Comparison of ENCODE assay signal across 25 mouse cellular contexts in the genomic region with DNA sequence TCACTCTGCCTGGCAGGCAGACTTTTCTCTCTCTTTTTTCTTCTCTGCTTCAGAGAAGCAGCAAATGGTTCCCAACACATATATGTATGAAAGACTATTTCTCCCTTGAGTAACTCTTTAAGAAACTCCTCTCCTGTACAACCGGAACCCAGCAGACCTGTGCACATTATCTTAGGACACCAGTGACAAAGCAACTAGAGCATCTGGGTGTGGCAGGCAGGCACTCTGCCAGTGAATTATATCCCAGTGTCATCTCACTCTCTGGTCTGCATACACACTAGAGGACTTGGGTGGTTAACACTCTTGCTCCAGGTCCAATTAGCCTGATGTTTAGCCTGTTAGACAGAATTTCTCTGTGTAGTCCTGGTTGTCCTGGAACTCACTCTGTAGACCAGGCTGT. TPM values are rescaled to one million over a fixed set of nuclear protein-coding genes. Genes with fewer than 3 reads are reported as not detected.
DNase-seq lines count a peak whose midpoint lies in the region; ATAC-seq and TF ChIP-seq lines count a peak whose summit lies in the region.
"Had no signal": no experiment of that assay in that cellular context is flagged by ENCODE, and none has a peak within 500 bp of the region (broad histone marks: within the 10 kb centered on the region; RNA-seq: fewer than 3 reads in every experiment).

No protein-coding gene starts in this region.

- no peaks in the 10 kb centered on the region for H3K36me3 ChIP-seq in liver, embryonic 13.5 days
- H3K36me3 ChIP-seq in MEL (ENCODE audit: control insufficient read depth in 1 of 2, insufficient read depth in 2 of 2, low read length in 2 of 2) = peaks cover 0 to 28% of the 10 kb centered on the region in 2 experiments; a peak in 2 of 4 replicates
- H3K36me3 ChIP-seq: embryonic facial prominence, embryonic 12.5 days; embryonic facial prominence, embryonic 15.5 days; forebrain, embryonic 10.5 days; G1E; hindbrain, embryonic 12.5 days; hindbrain, embryonic 15.5 days had no signal

- no peak for DNase-seq in liver, embryonic 13.5 days
- DNase-seq in liver = no peak
- DNase-seq in MEL (ENCODE audit: low read depth, low spot score) = peak; percentile 88
- no peak for DNase-seq in cerebellum, postnatal 36 days
- DNase-seq: adrenal gland, postnatal 25 days; cerebellum, adult 18-20 months; cerebellum, adult 9-10 months; cerebellum, postnatal 14 days; forebrain, postnatal 0 days; gastrocnemius, adult 2 months; gastrocnemius, postnatal 14 days; heart, adult 11 months had no signal

- no peak for TF ChIP-seq POLR2A in MEL (IDR thresholded peaks at IDR 0.05; ENCODE audit: control insufficient read depth in 1 of 2, insufficient read depth in 1 of 2, low read depth in 1 of 2, low read length in 2 of 2, poor library complexity in 1 of 2)

- H3K9me3 ChIP-seq in liver, embryonic 13.5 days (replicated peaks) = no peaks in the 10 kb centered on the region
- no peaks in the 10 kb centered on the region for H3K9me3 ChIP-seq in MEL (replicated peaks; ENCODE audit: insufficient read depth, low read length)
- H3K9me3 ChIP-seq: embryonic facial prominence, embryonic 12.5 days; embryonic facial prominence, embryonic 15.5 days; forebrain, embryonic 10.5 days; hindbrain, embryonic 12.5 days; hindbrain, embryonic 15.5 days had no signal

- H3K4me2 ChIP-seq in liver, embryonic 13.5 days = no peak overlapping the region
- H3K4me2 ChIP-seq: embryonic facial prominence, embryonic 12.5 days; embryonic facial prominence, embryonic 15.5 days; heart, embryonic 11.5 days; hindbrain, embryonic 12.5 days; hindbrain, embryonic 15.5 days had no signal

- TF ChIP-seq EP300 in MEL (IDR thresholded peaks at IDR 0.05; ENCODE audit: low read depth in 1 of 2, low read length in 2 of 2) = peak; percentile 65 to 77; a peak in 3 of 4 replicates

- peak; percentile 63; the same call in 1 of the 2 replicates for ATAC-seq in liver, embryonic 13.5 days (ENCODE audit: low read depth)
- ATAC-seq in erythroid progenitor cell, adult 5-6 weeks (replicated peaks; ENCODE audit: low FRiP score, poor library complexity, severe bottlenecking) = peak; percentile 84
- no peak for ATAC-seq in monocyte, adult 5-6 weeks (replicated peaks; ENCODE audit: insufficient number of reproducible peaks, low FRiP score, low TSS enrichment, poor library complexity, severe bottlenecking)
- ATAC-seq: activated CD4-positive, CD25-positive, alpha-beta regulatory T cell, adult 4 months; forebrain, embryonic 14.5 days; forebrain, postnatal 0 days had no signal

- H3K9ac ChIP-seq in liver, embryonic 13.5 days = no peak overlapping the region
- no peak overlapping the region for H3K9ac ChIP-seq in MEL (ENCODE audit: control insufficient read depth, low read depth, low read length, poor library complexity, severe bottlenecking)
- H3K9ac ChIP-seq: embryonic facial prominence, embryonic 12.5 days; embryonic facial prominence, embryonic 15.5 days; forebrain, postnatal 0 days; hindbrain, embryonic 12.5 days; hindbrain, embryonic 15.5 days had no signal

- TF ChIP-seq RAD21 in MEL (IDR thresholded peaks at IDR 0.05; ENCODE audit: low read depth, low read length) = no peak

- no peak overlapping the region for H3K27ac ChIP-seq in liver, embryonic 13.5 days
- peak overlapping the region; percentile 71 for H3K27ac ChIP-seq in MEL (ENCODE audit: control insufficient read depth, low read depth, low read length)
- H3K27ac ChIP-seq: embryonic facial prominence, embryonic 12.5 days; embryonic facial prominence, embryonic 15.5 days; forebrain, embryonic 10.5 days; gastrocnemius, adult 2 months; hindbrain, embryonic 12.5 days; hindbrain, embryonic 15.5 days had no signal

- whole genome bisulfite sequencing in liver, embryonic 13.5 days (ENCODE audit: insufficient replicate concordance) = 17% methylated on average over 1 of the region's 1 CpGs

- no peak for TF ChIP-seq CTCF in MEL (IDR thresholded peaks at IDR 0.05 in 2 of 3, conservative IDR thresholded peaks at IDR 0.05 in 1 of 3; ENCODE audit: control insufficient read depth in 1 of 3, insufficient read depth in 1 of 3, low read depth in 2 of 3, low read length in 3 of 3, poor library complexity in 1 of 3, severe bottlenecking in 1 of 3)

- H3K79me2 ChIP-seq in MEL (ENCODE audit: control insufficient read depth, insufficient read depth, low read length, poor library complexity) = no peaks in the 10 kb centered on the region

- peaks cover 9% of the 10 kb centered on the region for H3K4me1 ChIP-seq in liver, embryonic 13.5 days (replicated peaks)
- peaks cover 8 to 27% of the 10 kb centered on the region in 2 experiments for H3K4me1 ChIP-seq in MEL (ENCODE audit: control insufficient read depth in 1 of 2, insufficient read depth in 2 of 2, low read length in 2 of 2)
- H3K4me1 ChIP-seq: embryonic facial prominence, embryonic 12.5 days; embryonic facial prominence, embryonic 15.5 days; forebrain, embryonic 10.5 days; hindbrain, embryonic 12.5 days; hindbrain, embryonic 15.5 days had no signal

- H3K27me3 ChIP-seq in liver, embryonic 13.5 days = peaks cover 3% of the 10 kb centered on the region
- H3K27me3 ChIP-seq in MEL (ENCODE audit: control insufficient read depth in 1 of 2, insufficient read depth in 2 of 2, low read length in 2 of 2) = no peaks in the 10 kb centered on the region
- H3K27me3 ChIP-seq: CH12.LX; embryonic facial prominence, embryonic 12.5 days; embryonic facial prominence, embryonic 15.5 days; hindbrain, embryonic 12.5 days; hindbrain, embryonic 15.5 days had no signal

- H3K4me3 ChIP-seq in liver, embryonic 13.5 days (replicated peaks) = no peak overlapping the region
- no peak overlapping the region for H3K4me3 ChIP-seq in MEL (ENCODE audit: control insufficient read depth in 1 of 2, insufficient read depth in 1 of 2, low read depth in 2 of 2, low read length in 2 of 2)
- H3K4me3 ChIP-seq: embryonic facial prominence, embryonic 12.5 days; embryonic facial prominence, embryonic 15.5 days; erythroblast, embryonic 14.5 days; forebrain, embryonic 10.5 days; gastrocnemius, adult 2 months; hindbrain, embryonic 12.5 days; hindbrain, embryonic 15.5 days had no signal

TF ChIP-seq in MEL, 35 proteins besides CTCF, POLR2A, EP300 and RAD21 (continues in another document):
- no peak for TF ChIP-seq USF1 (IDR thresholded peaks at IDR 0.05; ENCODE audit: low read depth, low read length)
- no peak for TF ChIP-seq USF2 (IDR thresholded peaks at IDR 0.05; ENCODE audit: borderline replicate concordance in 1 of 2, insufficient read depth in 1 of 2, low read depth in 1 of 2, low read length in 2 of 2)
- no peak for TF ChIP-seq ZKSCAN1 (IDR thresholded peaks at IDR 0.05; ENCODE audit: low read depth, low read length)
- TF ChIP-seq NELFE (IDR thresholded peaks at IDR 0.05; ENCODE audit: low read depth, low read length) = no peak
- no peak for TF ChIP-seq TBP (IDR thresholded peaks at IDR 0.05; ENCODE audit: low read depth, low read length)
- no peak for TF ChIP-seq MAFK (IDR thresholded peaks at IDR 0.05; ENCODE audit: borderline replicate concordance, low read depth, low read length)
- TF ChIP-seq SMC3 (IDR thresholded peaks at IDR 0.05; ENCODE audit: low read depth, low read length) = no peak
- no peak for TF ChIP-seq MAZ (IDR thresholded peaks at IDR 0.05; ENCODE audit: low read depth, low read length)
- no peak for TF ChIP-seq BHLHE40 (IDR thresholded peaks at IDR 0.05; ENCODE audit: borderline replicate concordance, low read depth, low read length)
- TF ChIP-seq GATA1 (IDR thresholded peaks at IDR 0.05; ENCODE audit: low read depth, low read length) = peak; percentile 78
- TF ChIP-seq RCOR1 (IDR thresholded peaks at IDR 0.05; ENCODE audit: low read depth, low read length) = peak; percentile 72
- no peak for TF ChIP-seq E2F4 (IDR thresholded peaks at IDR 0.05; ENCODE audit: borderline replicate concordance, low read depth, low read length)
- no peak for TF ChIP-seq CHD2 (IDR thresholded peaks at IDR 0.05; ENCODE audit: low read length)

RNA-seq across cellular contexts. Expression of a gene that starts 9.6 kb away (rescaled TPM):
- 25.0 and 33.9 TPM in 2 replicates for polyA plus RNA-seq in liver, embryonic 13.5 days (2015; fragmentation: Nextera tagmentation; extraction: Ambion mirVana)
- 139 and 145 TPM in 2 replicates for total RNA-seq in MEL (2012; rRNA removed)
- 100 to 1,000 TPM; 111 to 172 TPM for polyA plus RNA-seq in MEL (2012; ENCODE audit: insufficient read depth in 1 of 2, insufficient read length in 2 of 2, low read depth in 1 of 2, low replicate concordance in 2 of 2, missing spikeins in 1 of 2)
- total RNA-seq in erythroid progenitor cell, adult 5-6 weeks (2015; ENCODE audit: low replicate concordance) = 29.9 and 34.0 TPM in 2 replicates
- total RNA-seq in erythroid progenitor cell, adult 5-6 weeks (2017; ENCODE audit: low replicate concordance) = 45.9 and 69.8 TPM in 2 replicates
- 130 to 147 TPM (median 136 TPM) in 3 replicates for total RNA-seq in monocyte, adult 5-6 weeks (2017)

RNA-seq across cellular contexts. Expression of a gene that starts 21.8 kb away (rescaled TPM):
- 35.4 and 45.7 TPM in 2 replicates for polyA plus RNA-seq in liver, embryonic 13.5 days (2015; fragmentation: Nextera tagmentation; extraction: Ambion mirVana)
- total RNA-seq in MEL (2012; rRNA removed) = 80.6 and 86.9 TPM in 2 replicates
- 10 to 100 TPM in 1 of 2 experiments, not detected in 1; 45.9 TPM for polyA plus RNA-seq in MEL (2012; ENCODE audit: insufficient read depth in 1 of 2, insufficient read length in 2 of 2, low read depth in 1 of 2, low replicate concordance in 2 of 2, missing spikeins in 1 of 2)
- total RNA-seq in erythroid progenitor cell, adult 5-6 weeks (2015; ENCODE audit: low replicate concordance) = 42.2 and 76.3 TPM in 2 replicates
- 49.9 and 76.2 TPM in 2 replicates for total RNA-seq in erythroid progenitor cell, adult 5-6 weeks (2017; ENCODE audit: low replicate concordance)
- total RNA-seq in monocyte, adult 5-6 weeks (2017) = 27.4 to 52.0 TPM (median 38.2 TPM) in 3 replicates

RNA-seq across cellular contexts. Expression of a gene that starts 48.2 kb away (rescaled TPM):
- 6.7 TPM in 2 replicates for polyA plus RNA-seq in liver, embryonic 13.5 days (2015; fragmentation: Nextera tagmentation; extraction: Ambion mirVana)
- 33.1 and 40.5 TPM in 2 replicates for total RNA-seq in MEL (2012; rRNA removed)
- polyA plus RNA-seq in MEL (2012; ENCODE audit: insufficient read depth in 1 of 2, insufficient read length in 2 of 2, low read depth in 1 of 2, low replicate concordance in 2 of 2, missing spikeins in 1 of 2) = 10 to 100 TPM; 64.4 to 78.8 TPM
- total RNA-seq in erythroid progenitor cell, adult 5-6 weeks (2015; ENCODE audit: low replicate concordance) = 35.2 and 40.4 TPM in 2 replicates
- total RNA-seq in erythroid progenitor cell, adult 5-6 weeks (2017; ENCODE audit: low replicate concordance) = 22.4 and 24.8 TPM in 2 replicates
- total RNA-seq in monocyte, adult 5-6 weeks (2017) = 139 to 184 TPM (median 162 TPM) in 3 replicates

RNA-seq across cellular contexts. Expression of a gene that starts 52.5 kb away (rescaled TPM):
- polyA plus RNA-seq in liver, embryonic 13.5 days (2015; fragmentation: Nextera tagmentation; extraction: Ambion mirVana) = 10.3 and 11.1 TPM in 2 replicates
- total RNA-seq in MEL (2012; rRNA removed) = 13.9 and 16.0 TPM in 2 replicates
- 10 to 100 TPM in 1 of 2 experiments, not detected in 1; 15.7 TPM for polyA plus RNA-seq in MEL (2012; ENCODE audit: insufficient read depth in 1 of 2, insufficient read length in 2 of 2, low read depth in 1 of 2, low replicate concordance in 2 of 2, missing spikeins in 1 of 2)
- 25.2 and 34.6 TPM in 2 replicates for total RNA-seq in erythroid progenitor cell, adult 5-6 weeks (2015; ENCODE audit: low replicate concordance)
- total RNA-seq in erythroid progenitor cell, adult 5-6 weeks (2017; ENCODE audit: low replicate concordance) = 21.8 and 38.1 TPM in 2 replicates
- total RNA-seq in monocyte, adult 5-6 weeks (2017) = 27.5 to 63.8 TPM (median 40.2 TPM) in 3 replicates
